Mouse (Mus musculus): ENCODE measurements around the gene Lgals1.

Lgals1 gene

DNA sequence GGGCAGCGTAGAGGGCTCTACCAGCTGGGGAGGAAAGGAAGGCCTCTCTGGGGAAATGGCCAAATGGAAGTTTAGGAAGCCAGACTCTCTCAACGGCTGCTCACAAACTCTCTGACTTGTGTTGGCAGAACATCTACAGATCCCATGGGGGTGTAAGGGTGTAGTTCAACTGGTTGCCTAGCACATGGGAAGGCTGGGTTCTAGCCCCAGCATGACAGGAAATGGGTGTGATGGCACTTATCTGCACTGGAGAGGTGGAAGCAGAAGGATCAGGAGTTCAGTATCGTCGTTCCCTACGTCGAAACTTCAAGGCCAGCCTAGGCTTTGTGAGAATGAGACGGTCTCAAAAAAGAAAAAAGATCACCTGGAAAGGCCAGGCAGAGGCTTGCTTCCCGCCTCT is 17.5 kb upstream of the Lgals1 start:
- in situ Hi-C loops (cut with MboI, MseI): loop anchor here (5.0 kb wide), 1 partner anchor 778 kb away; the partner anchor contains the start of gene Josd1

DNA sequence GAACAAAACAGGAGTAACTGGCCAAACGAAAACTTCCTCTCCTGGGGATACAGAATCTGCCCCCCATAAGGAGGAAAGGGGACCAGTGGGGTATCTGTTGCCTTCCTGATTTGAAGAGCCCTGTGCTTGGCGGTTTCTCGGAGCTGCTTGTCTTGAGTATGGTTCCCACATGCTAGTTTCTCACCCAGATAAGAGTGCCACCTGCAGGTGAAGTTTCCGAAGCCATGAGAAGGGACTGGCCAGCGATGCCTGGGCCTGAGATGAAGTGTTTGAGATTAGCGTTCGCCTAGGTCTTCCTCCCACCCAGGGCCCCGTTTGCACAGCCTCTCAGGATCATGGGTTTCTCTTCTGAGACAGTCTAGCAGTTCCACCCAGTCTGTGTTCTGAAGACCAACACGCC is 14.5 kb upstream of the Lgals1 start:
- in situ Hi-C loops (cut with MboI, MseI): no loop called here

DNA sequence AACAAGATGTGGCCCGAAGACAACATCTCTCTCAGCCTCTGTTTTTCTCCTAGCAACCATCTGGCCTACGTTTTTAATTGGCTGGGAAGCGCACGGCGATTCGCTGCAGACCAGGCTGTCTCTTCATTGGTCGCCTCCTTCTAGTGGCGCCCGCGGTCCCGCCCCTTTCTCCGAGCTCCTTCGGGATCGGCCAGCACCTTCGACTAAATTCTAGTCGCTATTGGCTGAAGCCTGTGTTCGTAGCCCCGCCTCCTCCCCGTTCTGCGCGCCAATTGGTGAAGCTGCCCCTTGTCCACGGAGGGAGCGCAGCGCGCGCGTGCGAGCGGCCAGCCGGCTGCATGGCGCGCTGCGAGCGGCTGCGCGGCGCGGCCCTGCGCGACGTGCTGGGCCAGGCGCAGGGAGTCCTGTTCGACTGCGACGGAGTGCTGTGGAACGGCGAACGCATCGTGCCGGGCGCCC is 12.9 kb upstream of the Lgals1 start, which contains the start of gene Pdxp:
Gene Pdxp, plus strand, starts transcription at position 288 of the 459 bp plus-strand sequence.
- in situ Hi-C loops (cut with MboI, MseI): no loop called here

DNA sequence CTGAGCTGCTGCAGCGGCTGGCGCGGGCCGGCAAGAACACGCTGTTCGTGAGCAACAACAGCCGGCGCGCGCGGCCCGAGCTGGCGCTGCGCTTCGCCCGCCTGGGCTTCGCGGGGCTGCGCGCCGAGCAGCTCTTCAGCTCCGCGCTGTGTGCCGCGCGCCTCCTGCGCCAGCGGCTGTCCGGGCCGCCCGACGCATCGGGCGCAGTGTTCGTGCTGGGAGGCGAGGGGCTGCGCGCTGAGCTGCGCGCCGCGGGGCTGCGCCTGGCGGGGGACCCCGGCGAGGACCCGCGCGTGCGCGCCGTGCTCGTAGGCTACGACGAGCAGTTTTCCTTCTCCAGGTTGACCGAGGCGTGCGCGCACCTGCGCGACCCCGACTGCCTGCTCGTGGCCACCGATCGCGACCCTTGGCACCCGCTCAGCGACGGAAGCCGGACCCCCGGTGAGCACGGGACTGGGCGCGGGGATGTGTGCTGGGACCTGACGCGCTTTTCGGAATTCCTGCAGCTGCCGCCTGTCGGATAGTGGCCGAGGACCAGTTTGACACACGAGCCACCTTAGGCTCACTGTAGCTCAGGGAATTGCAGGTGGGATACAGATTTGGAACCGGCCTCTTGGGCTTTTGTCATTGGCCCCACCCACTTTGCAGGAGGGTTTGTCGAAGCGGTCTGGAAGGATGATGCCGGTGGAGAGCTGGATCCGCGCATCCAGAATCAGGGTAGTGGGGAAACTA is 12.3 kb upstream of the Lgals1 start:
- in situ Hi-C loops (cut with MboI, MseI): no loop called here

DNA sequence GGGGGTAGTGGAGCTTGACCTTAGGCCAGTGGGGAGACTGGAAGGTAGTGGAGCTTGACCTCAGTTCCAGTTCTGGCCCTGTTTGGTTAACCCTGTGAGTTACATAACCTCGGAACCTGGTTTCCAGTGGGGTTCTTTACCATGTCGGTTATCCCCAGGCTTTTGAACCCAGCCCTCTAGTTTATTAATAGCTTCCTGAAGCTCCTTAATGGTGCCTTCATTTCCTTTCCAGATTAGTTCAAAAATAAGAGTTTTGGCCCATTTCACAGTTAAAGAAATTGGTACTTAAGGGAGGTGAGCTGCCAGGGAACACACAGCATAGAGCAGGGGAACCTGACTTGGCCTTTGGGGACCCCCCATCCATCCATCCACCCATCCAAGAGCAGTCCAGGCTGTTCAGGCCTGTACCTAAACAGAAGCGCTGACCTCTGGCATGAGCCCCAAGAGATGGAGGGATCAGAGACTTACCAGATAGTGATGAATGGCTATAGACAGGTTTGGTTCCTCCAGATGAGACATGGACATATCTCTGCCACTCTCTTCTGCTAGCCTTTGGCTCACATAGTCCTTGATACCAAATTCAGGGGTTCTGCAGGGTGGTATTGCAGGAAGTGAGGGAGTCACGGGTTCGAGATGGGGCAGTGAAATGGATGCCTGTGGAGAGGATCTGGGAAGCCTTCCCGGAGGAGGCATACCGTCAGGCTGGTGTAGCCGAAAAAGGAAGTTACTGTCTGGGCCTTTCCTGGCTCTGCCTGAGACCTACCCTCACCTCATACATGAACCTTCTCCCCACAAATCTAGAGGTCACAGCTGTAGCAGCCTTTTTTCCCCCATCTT is 11.5 kb upstream of the Lgals1 start:
- in situ Hi-C loops (cut with MboI, MseI): no loop called here

DNA sequence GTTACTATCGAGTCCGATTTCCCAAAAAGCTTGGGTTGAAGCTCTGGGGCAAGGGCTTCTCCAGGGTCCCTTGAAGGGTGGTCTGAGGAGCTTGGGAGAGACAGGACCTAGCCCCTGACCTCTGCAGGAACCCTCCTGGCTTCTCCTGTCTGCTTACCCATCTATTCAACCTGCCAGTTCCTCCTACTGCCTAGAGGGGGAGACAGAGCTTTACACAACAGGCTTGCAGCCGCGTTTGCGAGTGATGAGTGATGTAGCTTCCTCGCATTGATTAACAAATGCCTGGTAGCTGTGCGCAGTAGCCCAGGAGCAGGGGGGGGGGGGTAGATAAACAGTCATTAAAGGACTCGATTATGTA is 10.9 kb upstream of the Lgals1 start:
- in situ Hi-C loops (cut with MboI, MseI): no loop called here

DNA sequence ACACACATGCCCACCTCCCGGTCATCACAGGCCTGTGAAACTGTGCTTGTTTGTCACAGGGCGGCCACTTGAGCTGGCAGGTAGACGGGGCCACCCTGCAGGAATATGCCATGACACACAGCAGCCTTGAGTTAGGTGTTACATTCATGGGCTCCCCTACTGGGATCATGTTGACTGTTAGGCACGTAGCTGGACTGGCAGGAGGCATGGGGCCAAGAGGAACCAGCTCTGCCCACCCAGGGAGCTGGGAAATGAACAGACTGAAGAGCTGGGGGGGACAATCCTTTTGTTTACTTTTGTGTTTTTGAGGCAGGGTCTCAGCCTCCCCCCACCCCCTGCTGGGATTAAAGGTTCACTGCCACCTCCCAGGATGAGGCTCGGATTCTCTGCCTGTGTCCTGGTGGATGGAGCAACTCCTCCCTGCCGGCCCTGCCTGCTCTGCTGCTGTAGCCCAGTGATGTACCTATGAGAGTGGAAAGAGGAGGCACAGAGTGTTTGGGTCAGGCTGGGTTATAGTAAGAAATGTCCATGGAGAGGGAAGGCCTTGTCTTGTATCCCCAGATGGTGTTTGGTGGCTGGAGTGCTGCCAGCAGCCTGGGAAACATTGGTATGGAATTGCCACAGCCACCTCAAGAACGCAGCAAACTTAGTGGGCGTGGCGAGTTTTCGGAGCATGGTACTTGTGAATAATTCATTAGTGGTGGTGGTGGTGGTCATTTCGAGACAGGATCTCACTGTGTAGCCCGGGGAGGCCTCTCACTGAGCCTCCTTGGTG is 10.3 kb upstream of the Lgals1 start:
- in situ Hi-C loops (cut with MboI, MseI): no loop called here

DNA sequence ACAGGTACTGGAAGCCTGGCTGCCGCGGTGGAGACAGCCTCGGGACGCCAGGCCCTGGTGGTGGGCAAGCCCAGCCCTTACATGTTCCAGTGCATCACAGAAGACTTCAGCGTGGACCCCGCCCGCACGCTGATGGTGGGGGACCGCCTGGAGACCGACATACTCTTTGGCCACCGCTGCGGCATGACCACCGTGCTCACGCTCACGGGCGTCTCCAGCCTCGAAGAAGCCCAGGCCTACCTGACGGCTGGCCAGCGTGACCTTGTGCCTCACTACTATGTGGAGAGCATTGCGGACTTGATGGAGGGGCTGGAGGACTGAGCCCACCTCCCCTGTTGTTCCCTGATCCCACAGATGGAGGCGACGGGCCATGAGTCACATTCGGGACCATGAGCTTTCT is 8.4 kb upstream of the Lgals1 start:
- in situ Hi-C loops (cut with MboI, MseI): no loop called here

DNA sequence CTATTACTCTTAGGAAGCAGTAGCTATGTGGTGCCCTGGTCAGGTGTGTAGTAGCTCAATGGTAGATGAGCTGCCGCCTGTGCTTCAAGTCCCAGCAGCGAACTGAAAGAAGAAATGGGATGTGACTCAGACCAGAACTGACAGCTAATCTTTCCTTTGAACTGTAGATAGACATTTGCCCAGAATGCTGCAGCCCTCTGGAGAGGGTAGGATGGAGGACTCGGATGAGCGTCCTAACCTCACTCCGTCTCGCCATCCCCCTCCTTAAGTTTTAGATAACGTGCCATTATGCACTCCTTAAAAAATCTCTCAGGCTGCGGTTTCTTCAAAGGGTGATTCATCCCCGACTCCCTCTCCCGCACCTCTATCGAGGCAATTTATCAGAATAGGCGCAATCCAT is 6.6 kb upstream of the Lgals1 start:
- in situ Hi-C loops (cut with MboI, MseI): no loop called here

DNA sequence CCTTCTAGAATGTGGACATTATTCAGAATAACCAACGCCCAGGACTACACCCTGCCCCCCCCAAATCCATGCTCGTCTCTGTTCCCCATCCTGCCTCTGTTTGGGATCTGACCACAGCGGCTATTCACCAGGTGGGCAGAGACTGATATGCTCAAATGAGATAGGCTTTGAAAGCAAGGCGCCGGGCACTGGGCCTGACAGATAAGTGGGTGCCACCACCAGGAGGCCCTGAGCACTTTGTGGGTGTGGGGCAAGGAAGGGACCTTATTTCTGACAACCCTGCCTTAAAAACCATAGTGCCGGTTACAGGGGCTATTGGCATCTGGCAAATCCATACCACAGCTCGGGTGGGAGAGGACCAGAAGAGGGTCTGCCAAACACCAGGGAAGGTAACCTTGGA is 3.8 kb upstream of the Lgals1 start:
- in situ Hi-C loops (cut with MboI, MseI): no loop called here

DNA sequence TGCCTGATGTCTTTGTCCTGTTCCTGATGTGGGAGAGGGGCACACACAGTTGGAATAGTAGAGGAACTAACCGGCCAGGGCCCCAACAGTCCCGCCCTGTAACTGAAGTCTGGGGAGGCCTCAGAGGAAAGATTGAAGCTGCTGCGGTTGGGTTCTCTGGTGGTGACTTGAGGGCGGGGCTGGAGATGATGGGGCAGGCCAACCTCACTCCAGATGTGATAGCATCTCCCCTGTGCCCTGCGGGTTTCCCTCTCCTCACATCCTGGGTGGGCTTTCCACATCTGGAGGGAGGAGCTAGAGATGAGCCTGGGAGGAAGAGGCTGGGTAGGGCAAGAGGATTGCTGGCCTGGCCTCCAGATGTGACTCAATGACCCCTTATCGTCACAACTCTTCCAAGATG is 2.9 kb upstream of the Lgals1 start:
- in situ Hi-C loops (cut with MboI, MseI): no loop called here

DNA sequence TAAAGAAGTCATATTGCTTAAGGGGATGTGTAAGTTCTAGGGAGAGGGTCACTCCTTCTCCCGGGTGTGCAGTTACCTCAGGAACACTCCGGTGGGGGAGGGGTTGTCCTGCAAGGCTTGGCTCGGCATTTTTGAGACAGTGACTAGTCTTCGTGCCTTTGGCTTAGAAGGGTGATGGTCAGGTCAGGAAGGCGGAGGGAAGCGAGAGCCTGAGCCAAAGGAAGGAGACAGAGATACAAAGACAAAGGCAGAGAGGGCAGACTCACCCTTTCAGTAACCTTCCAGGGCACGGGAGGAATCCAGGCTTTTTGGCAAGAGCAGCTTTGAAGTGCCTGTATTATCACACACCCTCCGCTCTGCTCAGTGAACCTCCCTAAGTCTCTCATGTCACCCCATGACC is 1.4 kb upstream of the Lgals1 start:
- in situ Hi-C loops (cut with MboI, MseI): no loop called here

DNA sequence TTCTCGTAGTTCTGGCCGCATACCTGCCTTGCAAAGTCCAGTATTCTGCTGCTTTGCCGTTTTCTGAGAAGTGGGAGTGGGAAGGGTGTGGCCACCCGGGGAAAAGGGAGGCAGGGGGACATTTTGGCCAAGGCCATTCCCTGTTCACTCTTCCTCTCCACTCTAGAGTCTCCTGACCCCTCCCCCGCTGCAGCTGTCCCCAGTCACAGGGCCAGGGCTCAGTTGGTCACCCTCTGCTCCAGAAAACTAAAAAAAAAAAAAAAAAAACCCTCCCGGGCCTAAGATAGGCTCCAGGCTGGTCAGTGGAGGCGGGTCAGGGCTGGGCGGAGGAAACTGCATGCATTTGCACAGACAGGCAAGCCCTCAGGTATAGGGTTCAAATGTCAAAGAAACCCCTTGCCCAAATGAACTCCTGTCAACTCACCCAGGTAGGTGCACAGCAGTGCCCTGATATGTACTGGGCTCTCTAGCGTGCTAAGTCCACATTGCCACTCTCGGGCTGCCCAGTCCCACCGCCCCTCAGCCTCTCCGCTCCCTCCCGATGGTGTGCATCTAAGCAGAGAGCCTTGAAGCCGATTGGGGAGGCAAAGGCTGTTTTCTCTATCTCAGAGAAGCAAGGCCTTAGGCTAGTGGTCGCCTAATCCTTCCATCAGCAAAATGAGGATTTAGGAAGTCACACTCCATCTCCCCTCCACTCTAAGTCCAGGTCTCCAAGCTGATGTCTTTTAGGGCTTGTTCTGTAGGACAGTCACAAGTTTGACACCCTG is 679 bp downstream of the Lgals1 start:
- in situ Hi-C loops (cut with MboI, MseI): no loop called here

DNA sequence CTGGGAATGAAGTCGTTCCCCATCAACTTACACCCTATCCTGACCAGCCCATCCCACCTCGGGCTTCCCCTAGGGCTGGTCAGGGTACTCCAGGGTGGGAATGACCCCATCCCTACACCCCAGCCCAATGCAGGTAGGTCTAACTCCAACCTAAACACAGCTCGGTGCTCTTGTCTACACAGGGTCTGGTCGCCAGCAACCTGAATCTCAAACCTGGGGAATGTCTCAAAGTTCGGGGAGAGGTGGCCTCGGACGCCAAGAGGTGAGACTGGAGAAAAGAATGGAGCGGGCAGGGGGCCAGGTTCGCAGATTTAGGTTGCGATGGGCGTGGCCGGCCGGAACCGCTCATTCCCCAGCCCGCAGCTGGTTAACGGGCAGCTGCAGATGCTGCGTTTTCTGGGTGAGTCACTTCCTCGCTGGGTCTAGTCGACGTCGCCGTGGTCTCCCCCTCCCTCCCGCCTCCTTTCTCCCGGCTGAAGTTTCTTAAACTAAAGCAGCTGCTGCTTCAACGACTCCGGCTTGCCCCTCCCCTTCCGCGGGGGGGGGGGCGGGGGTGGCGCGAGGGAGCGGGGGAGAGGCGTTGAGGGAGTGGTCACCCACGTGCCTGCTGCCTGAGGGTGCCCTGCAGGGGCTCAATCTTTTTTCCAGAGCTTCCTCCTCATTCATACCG is 1.4 kb downstream of the Lgals1 start:
- in situ Hi-C loops (cut with MboI, MseI): no loop called here

DNA sequence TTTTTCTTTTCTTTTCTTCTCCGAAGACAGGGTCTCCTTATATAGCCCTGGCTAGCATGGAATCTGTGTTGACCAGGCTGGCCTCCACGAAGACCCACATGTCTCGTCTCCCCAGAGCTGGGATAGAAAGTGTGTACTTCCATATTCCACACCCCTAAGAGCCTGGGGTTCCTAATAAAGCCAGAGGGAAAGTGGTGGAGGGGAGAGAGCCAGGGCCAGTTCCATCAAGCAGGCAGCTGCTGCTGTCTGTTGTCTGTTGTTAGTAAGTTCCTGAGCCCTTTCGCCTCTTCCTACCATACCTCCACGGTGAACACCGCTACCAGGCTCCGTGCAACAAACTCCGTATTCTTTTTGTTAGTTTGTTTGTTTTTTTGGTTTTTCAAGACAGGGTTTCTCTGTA is 2.0 kb downstream of the Lgals1 start:
- in situ Hi-C loops (cut with MboI, MseI): no loop called here

DNA sequence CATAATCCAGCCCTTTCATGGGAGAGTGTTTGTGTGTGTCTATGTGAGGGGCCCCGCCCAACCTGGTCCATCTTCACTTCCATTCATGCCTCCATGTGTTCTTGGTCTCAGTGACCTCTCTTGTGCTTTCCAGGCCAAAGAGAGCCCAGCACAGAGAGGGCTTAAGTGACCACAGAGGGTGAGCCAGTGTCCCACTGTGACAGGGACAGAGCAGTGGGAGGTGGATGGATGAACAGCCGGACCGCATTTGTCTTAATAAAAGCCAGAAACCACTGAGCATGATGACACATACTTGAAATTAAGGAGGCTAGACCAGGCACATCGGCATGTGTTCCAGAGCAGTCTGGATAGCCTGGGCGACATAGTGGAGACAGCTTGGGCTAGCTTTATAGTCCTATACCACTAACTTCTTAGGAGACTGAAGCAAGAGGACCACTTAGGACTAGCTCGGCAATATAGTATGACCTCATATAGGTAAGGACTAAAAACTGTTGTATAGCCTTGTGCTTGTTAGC is 3.7 kb downstream of the Lgals1 start:
- in situ Hi-C loops (cut with MboI, MseI): no loop called here

DNA sequence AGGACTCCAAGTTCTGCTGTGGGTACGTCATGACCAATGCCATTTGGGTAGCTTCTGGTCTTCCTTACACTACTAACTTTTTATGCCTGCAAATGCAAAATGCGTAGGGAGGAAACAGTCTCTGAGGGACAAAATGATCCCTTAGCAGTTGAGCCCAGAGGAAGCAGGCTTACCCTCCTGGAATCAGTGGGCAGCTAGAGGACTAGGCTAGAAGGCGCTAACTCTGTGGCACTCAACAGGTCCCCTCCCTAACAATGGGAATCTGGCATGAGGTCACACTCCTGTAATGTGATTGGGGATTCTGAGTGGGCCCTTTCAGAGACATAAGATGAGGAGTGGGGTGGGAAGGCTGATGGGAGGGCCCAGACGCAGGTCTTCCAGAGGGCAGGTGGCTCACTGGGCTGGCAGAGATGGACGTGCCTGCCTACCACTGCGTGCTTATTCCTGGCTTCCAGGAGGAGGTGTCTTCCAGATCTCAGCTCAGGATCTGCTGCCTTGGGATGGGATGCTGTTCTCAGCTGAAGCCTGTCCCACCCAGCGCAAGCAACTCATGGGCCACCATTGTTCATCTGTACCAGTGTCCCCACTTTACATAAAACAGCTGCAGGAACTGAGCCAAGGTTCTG is 4.4 kb downstream of the Lgals1 start:
- in situ Hi-C loops (cut with MboI, MseI): no loop called here

DNA sequence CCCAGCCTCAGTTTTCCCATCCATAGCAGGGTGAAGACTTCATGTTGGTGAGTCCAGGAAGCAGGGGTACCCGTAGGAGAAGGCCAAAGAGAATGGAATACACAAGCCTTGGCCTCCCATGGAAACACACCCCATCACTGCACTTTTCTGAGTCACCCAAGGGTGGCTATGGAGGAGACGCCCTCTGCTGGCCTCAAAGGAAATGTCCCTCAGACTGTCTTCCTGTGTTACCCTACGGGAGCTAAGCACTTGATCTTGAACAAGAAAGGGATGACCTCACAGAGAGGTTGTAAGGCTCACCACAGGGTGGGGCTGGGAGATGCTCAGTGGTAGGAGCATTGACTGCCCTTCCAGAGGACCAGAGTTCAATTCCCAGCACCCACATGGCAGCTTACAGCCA is 5.1 kb downstream of the Lgals1 start:
- in situ Hi-C loops (cut with MboI, MseI): no loop called here

DNA sequence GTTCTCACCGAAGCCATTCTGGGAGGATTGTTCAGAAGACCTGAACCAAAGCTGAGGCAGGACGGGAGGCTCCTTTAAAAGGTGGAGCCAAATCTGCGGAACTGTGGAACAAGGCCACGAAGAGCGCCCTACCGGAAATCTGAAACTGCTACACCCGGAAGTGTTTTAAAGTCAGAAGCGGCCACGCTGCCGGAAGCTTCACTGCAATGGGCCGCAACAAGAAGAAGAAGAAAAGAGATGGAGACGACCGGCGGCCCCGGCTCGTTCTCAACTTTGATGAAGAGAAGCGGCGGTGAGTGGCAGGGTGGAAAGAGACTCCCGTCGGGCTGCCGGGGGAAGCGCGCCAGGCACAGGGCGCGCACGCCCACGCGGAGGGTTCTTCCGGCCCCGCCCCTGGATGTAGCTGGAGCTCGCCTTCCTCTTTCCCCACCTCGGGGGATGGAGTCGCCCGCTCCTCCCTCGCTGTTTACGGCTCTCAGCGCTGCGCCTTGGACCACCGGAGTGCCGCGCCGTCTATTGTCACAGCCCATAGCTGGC is 8.3 kb downstream of the Lgals1 start, which contains the start of gene Nol12:
Gene Nol12, plus strand, starts transcription at position 150 of the 537 bp plus-strand sequence.
- in situ Hi-C loops (cut with MboI, MseI): no loop called here

DNA sequence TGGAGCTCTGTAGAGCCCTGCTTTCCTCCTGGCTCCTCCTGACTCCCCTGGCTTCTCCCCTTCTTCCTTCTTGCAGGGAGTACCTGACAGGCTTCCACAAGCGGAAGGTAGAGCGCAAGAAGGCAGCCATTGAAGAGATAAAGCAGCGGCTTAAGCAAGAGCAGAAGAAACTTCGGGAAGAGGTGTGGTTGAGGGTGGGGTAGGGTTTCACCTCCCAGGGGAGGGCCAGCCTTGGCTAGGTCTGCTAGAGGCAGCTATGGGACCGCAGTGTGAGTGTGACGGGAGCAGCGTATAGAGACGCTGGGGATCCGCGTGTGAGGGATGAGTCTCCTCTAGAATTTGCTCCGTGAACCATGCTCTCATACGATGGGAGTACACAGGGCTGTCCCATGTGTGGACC is 9.9 kb downstream of the Lgals1 start:
- in situ Hi-C loops (cut with MboI, MseI): no loop called here
